Mouse (Mus musculus) layer of hippocampus, adult 8-10 months (tissue): ENCODE data around the gene Ttc24. TPM values are rescaled to one million over a fixed set of nuclear protein-coding genes. Genes with fewer than 3 reads are reported as not detected.
A peak's percentile ranks its signal among the peaks of the same experiment; 100 is the strongest.

Source experiments
- DNase-seq, 2 experiments: peaks; one replicate each; pipeline ENCODE4 v3.0.0; 2022; ENCODE audit warnings: low spot score in 2 of 2
- total RNA-seq, 4 experiments: library from RNA; stranded (reverse); gene quantifications; 2 replicates each; pipeline ENCODE4 v1.2.4; 2022

Gene Ttc24
- total RNA-seq, 4 experiments from 2014 or later: not detected

- peak; percentile 79 to 82 for DNase-seq
Measured at GRCm38 (mm10) chr3:88022322-88023191, 55.5 kb downstream of the Ttc24 start.

Other genes with a start within 250 kb of the Ttc24 start
- not detected for gene Sh2d2a, start 231.5 kb downstream of the Ttc24 start, total RNA-seq
- gene Prcc, start 192.7 kb downstream of the Ttc24 start, total RNA-seq: 10 to 100 TPM; 53.2 to 58.8 (median 53.7) TPM
- gene Hdgf, start 172.0 kb downstream of the Ttc24 start, total RNA-seq: 100 to 1,000 TPM; 137 to 145 (median 140) TPM
- 10 to 100 TPM; 58.6 to 59.7 (median 59.5) TPM for gene Mrpl24, start 158.8 kb downstream of the Ttc24 start, total RNA-seq
- 10 to 100 TPM; 12.7 to 16.1 (median 15.1) TPM for gene Isg20l2, start 148.0 kb downstream of the Ttc24 start, total RNA-seq
- gene Rrnad1, start 147.6 kb downstream of the Ttc24 start, total RNA-seq: 10 to 100 TPM; 25.2 to 31.5 (median 26.2) TPM
- 1 to 10 TPM; 3.9 to 5.9 (median 4.7) TPM for gene Crabp2, start 129.6 kb downstream of the Ttc24 start, total RNA-seq
- gene Nes, start 107.2 kb downstream of the Ttc24 start, total RNA-seq: 1 to 10 TPM; 4.9 to 6.5 (median 5.5) TPM
- 100 to 1,000 TPM; 257 to 304 (median 278) TPM for gene Bcan, start 78.1 kb downstream of the Ttc24 start, total RNA-seq
- gene Hapln2, start 50.7 kb downstream of the Ttc24 start, total RNA-seq: 10 to 100 TPM; 26.0 to 34.3 (median 29.3) TPM
- 10 to 100 TPM; 14.0 to 19.9 (median 16.1) TPM for gene Gpatch4, start 35.2 kb downstream of the Ttc24 start, total RNA-seq
- 10 to 100 TPM; 67.5 to 89.0 (median 81.9) TPM for gene Naxe, start 19.8 kb downstream of the Ttc24 start, total RNA-seq
- gene Iqgap3, start 3.7 kb upstream of the Ttc24 start, total RNA-seq: 1 to 10 TPM in 1 of 4 experiments, under 1 TPM in 3; 0.12 to 1.2 (median 0.56) TPM
- gene Mef2d, start 64.1 kb upstream of the Ttc24 start, total RNA-seq: 100 to 1,000 TPM; 189 to 206 (median 196) TPM
- not detected for gene Rhbg, start 176.4 kb upstream of the Ttc24 start, total RNA-seq
- under 1 TPM in 2 of 4 experiments, not detected in 2; 0.45 to 0.54 TPM for gene Gm38392, start 208.9 kb upstream of the Ttc24 start, total RNA-seq
- 1 to 10 TPM; 4.0 to 7.0 (median 4.4) TPM for gene Tsacc, start 218.7 kb upstream of the Ttc24 start, total RNA-seq
- gene Cct3, start 218.8 kb upstream of the Ttc24 start, total RNA-seq: 100 to 1,000 TPM; 172 to 207 (median 187) TPM
- 100 to 1,000 TPM in 2 of 4 experiments, 10 to 100 TPM in 2; 92.1 to 138 (median 99.4) TPM for gene Glmp, start 246.7 kb upstream of the Ttc24 start, total RNA-seq